Mouse (Mus musculus) layer of hippocampus, postnatal 25 days (tissue): ENCODE measurements around the gene Sned1. TPM values are rescaled to one million over a fixed set of nuclear protein-coding genes. Genes with fewer than 3 reads are reported as not detected.
"Not testable (repeated sequence)": the region's sequence is repeated elsewhere in the genome, so short reads cannot be mapped to it uniquely, and the experiment has no call there.

Experiments
- DNase-seq, 2 experiments: peaks; one replicate each; pipeline ENCODE4 v3.0.0; 2022; ENCODE audit warnings: mixed read lengths in 2 of 2, low spot score in 1 of 2; ENCODE audit errors: extremely low spot score in 1 of 2
- total RNA-seq, 2 experiments: library from RNA; stranded (reverse); gene quantifications; 2 replicates each; pipeline ENCODE4 v1.2.3; 2021

Gene Sned1
- 1 to 10 TPM; 3.8 to 8.1 TPM for total RNA-seq

DNA sequence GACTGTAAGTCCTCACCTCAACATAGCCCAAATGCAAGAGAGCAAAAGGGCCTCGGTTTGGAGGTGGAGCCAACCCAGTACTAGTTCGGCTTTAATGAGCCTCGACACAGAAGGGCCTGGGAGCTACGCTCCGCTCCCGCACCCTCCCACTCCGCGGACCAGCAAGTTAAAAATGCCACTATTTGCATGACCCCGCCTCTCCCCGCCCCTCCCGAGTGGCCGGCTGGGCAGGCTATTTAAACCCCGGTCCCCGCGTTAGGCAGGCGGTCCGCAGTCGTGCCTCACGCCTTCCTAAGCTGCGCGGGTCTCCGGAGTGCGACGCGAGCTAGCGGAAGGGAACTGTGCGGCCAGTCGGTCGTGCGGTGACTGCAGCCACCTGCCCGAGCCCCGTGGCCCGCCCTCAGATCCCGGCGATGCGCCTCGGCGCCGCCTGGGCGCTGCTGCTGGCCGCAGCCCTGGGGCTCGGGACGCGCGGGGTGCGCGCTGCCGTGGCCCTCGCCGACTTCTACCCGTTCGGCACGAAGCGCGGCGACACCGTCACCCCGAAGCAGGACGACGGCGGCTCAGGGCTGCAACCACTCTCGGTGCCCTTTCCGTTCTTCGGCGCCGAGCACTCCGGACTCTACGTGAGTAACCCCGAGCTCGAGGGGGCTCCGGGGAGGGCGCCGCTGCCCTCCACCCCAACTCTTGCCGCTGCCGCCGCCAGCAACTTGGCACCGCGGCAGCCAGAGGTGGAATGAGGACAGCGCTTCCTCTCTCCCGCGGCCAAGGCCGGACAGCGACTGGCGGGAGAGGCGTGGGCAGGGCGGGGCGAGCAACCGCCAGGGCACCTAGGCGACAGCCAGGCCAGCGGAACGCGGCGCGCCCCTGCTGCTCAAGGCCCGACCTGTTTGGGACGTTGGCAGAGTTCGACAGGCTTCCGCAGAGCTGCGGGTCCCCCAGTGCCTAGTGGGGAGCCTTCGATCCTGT lies at the start of gene Sned1:
Sned1 (plus strand) TSS at position 266 of the 969 bp plus-strand sequence.
- DNase-seq = peak; percentile 48 to 55

- no peak for DNase-seq
These were observed 44.8 kb upstream of the Sned1 start for GRCm38 (mm10) chr1:93190726-93191305.

DNA sequence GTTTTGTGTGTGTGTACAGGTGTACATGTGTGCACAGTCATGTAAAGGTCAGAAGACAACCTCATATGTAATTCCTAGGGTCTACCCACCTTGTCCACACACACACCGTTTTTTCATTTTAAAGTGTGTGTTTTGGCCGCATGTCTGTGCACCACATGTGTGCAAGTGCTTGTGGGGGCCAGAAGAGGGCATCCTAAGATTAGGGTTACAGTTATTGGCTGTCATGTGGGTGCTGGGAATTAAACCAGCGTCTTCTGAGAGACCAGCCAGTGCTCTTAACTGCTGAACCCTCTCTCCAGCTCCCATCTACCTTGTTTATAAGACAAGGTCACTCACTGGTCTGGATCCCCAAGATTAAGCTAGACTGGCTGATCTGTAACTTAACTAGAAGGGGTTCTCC lies 40.7 kb upstream of the Sned1 start:
- DNase-seq = no peak

GRCm38 (mm10) chr1:93197454-93197853 lies 38.2 kb upstream of the Sned1 start:
- not testable (repeated sequence) for DNase-seq

- no peak for DNase-seq
These were observed 37.7 kb upstream of the Sned1 start for GRCm38 (mm10) chr1:93197916-93198315.

GRCm38 (mm10) chr1:93206277-93206970 lies 29.2 kb upstream of the Sned1 start:
- no peak for DNase-seq

DNA sequence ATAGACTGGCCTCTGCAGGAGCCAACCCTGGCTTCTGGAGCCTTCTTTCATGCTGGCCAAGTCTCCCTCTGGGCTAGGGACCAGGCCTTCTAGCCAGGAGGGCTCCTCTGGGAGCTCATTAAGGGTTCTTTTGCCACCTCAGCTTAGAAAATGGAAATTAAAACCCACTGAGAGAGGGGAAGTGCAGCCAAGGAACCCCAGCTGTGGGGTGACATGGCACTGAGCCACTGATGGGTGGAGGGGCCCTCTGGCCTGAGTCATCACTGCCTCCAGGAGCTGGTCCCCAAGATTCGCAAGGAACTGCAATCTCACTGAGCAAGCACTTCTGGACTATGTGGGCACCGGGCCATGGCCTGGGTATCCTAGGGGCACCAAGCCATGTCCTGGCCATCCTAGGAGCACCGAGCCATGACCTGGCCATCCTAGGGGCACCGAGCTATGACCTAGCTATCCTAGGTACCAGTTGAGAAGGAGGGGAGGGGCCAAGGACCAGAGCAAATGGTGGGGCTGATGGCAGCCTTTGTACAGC lies 28.0 kb upstream of the Sned1 start:
- DNase-seq = peak in 1 of 2 experiments; percentile 16

- DNase-seq = peak; percentile 27 to 34
These were observed 25.4 kb upstream of the Sned1 start for GRCm38 (mm10) chr1:93210213-93210641.

DNA sequence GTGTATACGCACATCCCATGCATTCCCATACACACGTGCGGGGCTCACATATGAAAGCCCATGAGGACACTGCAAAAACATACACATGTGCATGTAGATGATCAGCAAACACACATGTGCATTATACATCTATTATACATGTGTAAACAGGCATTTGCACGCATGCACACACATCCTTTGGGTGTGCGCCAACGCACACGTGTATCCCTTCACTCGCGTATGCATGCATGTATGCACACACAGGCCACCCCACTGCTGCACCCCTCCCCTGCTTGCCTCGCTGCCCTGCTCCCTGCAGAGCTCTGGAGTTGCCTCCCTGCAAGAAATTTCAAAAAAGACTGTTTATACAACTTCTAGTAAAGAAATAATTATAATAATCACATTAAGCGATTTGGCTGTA lies 24.6 kb upstream of the Sned1 start:
- no peak for DNase-seq

DNA sequence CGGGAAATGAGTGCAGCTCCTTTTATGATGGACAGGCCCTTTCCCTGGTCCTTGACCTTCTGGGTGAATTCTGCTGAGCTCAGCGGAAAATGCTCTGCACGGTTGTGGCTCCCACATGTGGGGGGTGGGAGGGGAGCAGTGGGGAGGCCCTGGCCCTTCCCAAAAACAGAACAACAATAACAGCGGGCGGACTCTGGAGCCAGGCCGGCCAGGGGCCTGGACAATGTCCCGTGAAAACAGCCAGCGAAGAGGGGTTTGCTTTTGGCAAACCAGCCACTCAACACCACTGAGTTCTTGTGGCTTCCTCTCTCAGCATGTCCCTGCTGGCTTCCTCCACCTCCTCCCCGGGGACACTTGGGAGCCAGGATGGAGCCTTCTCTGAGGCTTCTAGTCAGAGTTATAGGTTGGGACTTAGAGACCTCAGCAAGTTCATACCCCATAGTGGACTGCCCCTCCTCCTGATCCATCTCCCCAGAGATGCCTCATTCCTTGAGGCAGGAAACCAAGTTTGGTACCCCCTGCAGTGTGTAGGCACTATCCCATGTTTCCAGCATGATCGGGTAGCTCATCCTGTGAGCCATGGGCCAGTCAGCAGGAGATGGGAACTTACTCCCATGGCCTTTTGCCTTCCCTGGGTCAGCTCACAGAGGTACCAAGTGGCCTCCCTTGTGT lies 24.0 kb upstream of the Sned1 start:
- DNase-seq = no peak

DNA sequence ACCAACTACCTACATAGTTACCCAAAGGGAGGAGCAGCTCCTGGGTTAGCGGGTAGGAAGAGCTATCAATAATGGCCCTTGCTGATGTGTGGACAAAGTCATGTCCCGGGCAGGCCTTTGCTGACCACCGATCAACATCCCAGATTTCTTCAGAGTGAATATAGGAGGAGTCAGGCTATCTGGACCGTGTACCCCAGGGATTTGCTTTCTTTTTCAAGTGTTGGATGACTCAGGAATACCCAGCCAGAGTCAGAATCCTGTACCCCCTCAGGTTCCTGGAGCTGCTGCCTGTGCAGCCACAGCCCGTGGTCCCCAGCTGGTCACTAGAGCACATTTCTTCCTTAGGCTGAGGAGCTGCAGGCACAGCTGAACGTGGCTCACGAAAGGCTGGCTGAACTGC lies 23.2 kb upstream of the Sned1 start:
- no peak for DNase-seq

DNA sequence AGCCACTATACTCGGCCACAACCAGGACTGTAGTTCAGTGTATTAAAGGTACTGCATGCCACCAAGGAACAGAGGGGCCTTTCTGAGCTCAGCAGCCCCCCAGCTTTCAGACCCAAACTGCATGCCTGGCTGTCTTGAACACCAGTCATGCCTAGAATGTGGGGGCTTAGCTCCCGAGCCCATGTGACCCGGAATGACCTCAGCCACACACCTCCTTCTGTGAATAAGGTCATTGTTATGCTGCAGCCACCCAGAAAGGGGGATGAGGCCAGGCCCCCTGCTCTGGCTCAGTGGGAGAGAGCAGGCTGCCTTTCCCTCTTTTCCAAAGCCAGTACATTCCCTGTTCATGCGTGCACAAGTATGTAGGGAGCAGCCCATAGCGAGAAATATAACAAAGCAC lies 21.0 kb upstream of the Sned1 start:
- no peak for DNase-seq

DNA sequence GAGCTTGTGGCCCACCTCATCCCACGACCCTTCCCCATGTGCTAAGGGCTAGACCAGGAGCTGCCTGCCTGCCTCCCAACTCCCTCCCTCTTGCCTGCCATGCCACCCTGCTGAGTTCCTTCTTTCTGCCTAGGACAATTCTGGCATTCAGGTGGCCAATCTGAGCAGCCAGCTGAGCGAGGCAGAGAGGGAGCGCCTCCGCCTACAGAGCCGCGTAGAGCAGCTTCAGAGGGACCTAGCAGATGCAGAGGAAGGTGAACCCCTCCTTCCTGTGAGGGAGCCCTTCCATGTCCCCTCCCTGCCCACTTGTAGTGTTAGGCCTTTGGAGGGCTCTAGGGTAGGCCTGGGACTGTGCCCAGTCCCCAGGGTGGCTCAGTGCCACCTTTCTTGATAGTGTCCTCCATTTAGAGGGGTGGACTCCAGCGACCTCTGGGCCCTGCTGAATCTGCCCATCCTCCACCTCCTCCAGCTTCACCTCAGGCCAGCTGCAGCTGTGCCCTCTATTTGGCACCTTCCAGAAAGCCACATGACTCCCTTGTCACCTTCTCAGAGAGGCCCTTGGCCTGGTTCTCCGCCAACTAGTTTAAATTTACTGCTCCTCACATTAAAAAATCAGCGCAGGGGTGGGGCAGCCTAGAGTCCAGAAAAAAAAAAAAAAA lies 18.7 kb upstream of the Sned1 start:
- no peak for DNase-seq

DNA sequence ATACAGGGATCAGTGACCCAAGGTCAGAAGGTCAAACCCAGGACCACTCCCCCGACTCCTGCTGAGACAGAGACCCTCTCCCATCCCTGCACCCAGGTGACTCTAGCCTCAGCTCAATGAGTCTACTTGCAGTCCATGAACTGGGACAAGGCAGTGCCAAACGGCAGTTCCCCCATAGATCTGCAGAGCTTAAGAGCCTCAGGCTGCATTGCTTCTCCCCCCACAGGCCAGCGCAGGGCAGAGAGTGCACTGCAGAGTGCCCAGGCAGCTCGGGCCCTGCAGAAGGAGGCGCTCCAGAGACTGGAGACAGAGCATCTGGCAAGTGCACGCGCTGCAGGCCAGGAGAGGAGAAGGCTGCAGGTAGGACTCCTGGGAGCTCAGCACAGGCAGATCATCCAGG lies 18.1 kb upstream of the Sned1 start:
- no peak for DNase-seq

- no peak for DNase-seq
These were observed 14.9 kb upstream of the Sned1 start for GRCm38 (mm10) chr1:93220776-93221175.

- DNase-seq = peak in 1 of 2 experiments; percentile 31
These were observed 11.7 kb upstream of the Sned1 start for GRCm38 (mm10) chr1:93223972-93224371.

DNA sequence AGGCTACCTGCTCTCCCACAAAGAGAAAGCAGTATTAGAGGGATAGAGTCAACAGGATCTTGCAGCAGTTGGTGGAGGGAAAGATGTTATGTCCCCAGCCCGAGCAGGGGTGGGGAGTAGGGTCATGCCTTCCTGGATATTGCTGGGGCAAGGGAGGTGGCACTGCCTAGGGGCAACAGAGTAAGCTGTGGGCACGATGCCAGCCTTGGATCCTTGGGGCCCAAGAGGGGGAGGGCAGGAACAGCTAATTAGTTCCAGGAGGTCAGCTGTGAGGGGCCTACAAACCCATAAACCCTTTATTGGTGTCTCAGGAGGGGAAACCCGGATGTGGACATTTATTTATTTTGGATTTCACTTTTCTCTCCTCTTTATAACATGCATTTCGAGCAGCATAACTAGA lies 10.4 kb upstream of the Sned1 start:
- no peak for DNase-seq

DNA sequence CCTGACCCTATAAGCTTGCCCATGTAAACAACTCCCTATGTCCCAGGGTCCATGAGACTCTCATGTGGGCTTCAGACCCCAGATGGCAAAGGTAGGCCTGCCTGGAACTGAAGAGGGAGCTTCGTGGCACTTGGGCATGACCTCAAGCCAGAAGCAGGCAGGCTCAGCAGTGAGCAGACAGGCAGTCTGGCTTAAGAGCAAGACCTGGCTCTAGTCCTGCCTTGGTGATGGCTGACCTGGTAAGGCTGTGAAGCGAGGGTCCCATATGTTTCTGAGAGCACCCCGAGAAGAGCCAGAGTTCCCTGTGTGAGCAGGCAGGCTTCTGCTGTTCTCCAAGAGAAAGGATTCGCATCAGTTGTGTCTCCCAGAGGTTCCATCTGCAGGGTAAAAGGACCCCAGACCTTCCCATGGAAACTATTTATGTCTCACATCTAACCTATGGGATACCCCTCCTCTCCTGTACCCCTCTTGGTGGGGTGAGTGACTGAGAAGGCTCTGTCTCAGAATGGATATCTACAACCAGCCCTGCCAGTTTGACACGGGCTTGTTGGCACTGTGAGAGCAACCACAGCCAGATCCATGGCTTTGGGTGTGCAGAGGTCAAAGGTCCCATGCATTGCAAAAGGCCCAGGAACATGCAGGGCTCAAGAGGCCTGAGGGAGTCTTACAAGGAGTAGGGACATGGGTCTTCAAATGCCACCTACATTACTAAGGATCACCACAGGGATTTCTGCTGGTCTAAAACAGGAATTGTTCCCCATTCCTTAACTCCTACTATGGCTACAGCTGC lies 9.7 kb upstream of the Sned1 start:
- DNase-seq = no peak
